Mouse (Mus musculus) megakaryocyte, embryonic 14.5 days (primary cell): Measurements from ENCODE around the gene Kap.

Experiments used
- FLI1 ChIP-seq: IDR thresholded peaks from 2 replicates; pipeline ENCODE4 v1.6.1; 2012; ENCODE audit warnings: low read length, inconsistent platforms, mixed read lengths
- GATA1 ChIP-seq: IDR thresholded peaks from 3 replicates; pipeline ENCODE4 v1.6.1; 2012; ENCODE audit warnings: mixed read lengths, low read length, inconsistent platforms, borderline replicate concordance

DNA sequence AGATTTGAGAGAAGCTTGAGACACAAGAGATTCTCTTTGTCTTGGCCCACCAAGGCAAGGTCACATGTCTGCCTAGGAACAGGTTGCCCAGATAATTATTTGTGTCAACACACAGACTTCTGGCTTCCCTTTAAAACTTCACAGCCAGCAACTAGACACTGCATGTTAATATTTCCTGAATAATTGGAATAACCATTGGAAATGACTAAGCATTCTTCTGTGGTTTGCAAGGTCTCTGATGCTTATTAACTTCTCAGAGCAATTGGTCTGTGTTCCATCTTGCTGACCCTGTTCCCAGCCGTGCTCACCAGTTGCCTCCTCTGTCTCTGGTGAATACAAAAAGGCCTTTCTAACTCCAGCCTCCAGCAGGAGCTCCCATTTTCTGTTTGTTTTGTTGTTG lies 17.6 kb upstream of the Kap start:
- no peak for TF ChIP-seq GATA1
- TF ChIP-seq FLI1 = no peak
